Mouse (Mus musculus) ovary, adult 18-20 months (tissue): ENCODE measurements around the gene Best3.
"Not testable (repeated sequence)": the region's sequence is repeated elsewhere in the genome, so short reads cannot be mapped to it uniquely, and the experiment has no call there.

Experiments
- DNase-seq: peaks from one replicate; pipeline ENCODE4 v3.0.0; 2022; ENCODE audit warnings: low spot score, mixed read lengths

Gene Best3

DNA sequence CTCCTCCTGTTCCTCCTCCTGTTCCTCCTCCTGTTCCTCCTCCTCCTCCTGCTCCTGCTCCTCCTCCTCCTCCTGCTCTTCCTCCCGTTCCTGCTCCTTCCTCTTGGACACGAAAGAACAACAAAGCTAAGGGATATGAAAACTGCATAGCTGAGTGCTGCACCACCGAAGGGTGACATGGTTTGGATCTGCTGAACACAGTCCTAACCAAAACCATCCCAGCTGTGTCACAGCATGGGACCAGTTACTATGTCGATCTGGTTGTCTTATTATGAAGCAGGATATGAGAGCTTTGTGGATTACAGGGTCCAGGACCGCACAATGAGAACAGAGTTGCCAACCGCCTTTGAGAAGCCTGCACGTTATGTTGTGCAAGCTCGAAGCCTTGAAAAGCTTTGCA lies 40.1 kb downstream of the Best3 start:
- DNase-seq: no peak

DNA sequence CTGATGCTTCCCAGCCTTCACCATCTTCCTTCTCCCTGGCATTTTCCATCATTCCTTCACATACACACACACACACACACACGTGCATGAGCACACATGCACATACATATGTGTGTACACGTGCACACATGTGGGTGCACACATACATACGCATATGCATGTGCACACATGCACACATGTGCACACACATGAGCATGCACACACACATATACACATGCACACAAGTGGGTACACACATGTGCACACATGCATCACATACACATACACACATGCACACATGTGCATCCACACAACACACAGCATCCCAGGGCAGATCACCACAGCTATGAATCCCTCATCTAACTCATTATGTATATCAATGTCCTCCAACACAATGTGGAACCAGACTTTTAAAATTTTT lies 45.0 kb downstream of the Best3 start:
- no peak for DNase-seq

DNA sequence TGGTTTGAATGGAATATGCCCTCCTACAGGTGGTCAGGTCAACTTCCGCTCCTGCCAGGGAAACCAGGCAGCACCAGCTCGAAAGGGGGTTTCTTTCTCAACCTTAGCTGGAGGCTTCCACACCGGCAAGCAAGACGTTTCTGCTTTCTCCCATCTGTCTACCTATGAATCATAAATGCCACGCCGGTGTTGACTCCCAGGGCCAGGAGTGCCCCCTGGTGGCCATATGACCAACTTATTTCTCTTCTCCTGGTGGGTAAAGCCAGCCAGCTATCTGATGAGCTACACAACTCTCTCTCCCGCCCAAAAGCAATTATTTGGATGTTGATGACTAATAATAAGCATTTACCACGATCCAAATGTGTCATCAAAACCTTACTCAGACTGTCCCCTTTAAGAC lies 47.7 kb downstream of the Best3 start:
- peak; percentile 25 for DNase-seq

DNA sequence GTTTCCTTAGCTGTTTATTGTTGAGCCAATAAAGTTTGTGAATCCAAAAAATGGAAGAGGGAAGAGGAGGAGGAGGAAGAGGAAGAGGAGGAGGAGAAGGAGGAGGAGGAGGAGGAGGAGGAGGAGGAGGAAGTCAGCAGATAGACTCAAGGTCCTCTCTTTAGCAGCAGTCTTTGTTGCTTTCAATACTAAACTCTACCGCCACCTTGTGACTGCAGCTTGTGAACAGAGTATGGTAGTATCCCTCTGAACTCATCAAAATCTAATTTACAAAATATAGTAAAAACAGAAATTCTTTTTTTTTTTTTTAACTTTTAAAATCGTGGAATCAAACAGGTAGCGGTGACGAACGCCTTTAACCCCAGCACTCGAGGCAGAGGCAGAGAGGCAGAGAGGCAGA lies 54.2 kb downstream of the Best3 start:
- no peak for DNase-seq

DNA sequence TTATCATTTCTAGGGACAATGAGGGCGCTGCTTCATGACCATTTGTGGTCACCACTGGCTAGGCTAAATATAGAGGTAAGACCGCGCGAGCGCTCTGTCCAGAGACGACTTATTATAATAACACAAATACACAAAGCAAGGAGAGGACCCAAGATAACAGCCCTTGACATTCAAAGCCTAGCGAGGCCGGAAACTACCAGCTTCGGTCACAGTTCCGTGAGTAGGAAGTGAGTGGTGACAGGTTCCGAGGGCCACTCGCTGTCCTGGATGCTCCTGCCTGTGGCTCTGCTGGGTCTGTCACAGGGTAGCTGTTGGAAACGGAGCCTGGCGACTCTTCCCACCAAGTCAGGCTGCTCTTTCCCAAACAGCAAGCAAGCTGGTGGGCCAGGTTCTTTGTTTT lies 56.2 kb downstream of the Best3 start:
- DNase-seq: no peak

DNA sequence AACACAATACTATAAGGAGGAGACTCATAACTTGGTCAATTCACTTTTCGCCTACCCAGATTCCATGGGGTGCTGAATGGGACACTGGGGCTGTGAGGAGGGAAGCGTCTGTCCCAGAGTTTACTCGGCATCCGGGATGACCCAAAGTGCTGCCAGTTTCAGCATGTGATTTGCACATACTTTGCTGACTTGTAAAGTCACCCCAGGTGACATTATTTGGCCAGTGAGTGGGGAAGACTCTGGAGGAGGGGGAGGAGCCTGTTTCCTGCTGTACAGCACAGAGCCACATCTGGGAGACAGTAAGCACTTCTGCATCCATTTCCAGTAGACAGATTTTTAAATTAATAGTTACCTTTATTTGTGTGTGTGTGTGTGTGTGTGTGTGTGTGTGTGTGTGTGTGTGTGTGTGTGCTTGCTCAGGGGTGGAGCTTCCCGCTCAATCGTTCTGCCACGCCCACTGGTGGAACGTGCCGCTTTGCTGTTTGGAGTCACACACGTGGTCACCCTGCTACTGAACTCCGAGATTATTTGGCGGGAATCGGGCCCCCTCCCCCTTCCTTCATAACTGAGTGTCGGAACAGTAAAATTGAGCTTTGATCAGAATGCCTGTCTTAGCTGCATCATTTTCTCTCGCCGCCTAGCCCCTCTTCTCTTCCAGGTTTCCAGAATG lies 57.5 kb downstream of the Best3 start:
- DNase-seq: not testable (repeated sequence)

DNA sequence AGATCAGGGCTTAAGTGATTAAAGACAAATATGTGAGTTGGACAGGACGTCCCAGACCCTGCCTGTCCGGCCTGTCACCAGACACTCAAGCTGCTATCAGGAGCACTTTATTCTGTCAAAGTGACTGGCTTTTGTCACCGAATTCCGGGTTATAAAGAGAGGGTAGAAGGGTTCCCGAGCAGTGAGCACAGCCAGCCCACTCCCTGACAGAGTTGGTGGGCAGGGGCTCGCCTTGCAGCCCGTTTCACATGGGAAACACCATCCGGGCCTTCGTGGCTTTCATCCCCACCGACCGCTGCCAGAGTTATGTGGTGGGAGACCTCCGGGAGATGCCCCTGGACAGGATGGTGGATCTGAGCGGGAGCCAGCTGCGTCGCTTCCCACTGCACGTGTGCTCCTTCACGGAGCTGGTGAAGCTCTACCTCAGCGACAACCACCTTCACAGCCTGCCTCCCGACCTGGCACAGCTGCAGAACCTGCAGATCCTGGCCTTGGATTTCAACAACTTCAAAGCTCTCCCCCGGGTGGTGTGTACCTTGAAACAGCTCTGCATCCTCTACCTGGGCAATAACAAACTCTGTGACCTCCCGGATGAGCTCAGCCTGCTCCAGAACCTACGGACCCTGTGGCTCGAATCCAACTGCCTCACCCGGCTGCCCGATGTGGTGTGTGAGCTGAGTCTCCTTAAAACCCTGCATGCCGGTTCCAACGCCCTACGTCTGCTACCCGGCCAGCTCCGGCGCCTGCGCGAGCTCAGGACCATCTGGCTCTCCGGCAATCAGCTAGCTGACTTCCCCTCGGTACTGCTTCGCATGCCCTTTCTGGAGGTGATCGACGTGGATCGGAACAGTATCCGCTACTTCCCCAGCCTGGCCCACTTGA lies 59.3 kb downstream of the Best3 start, which contains the start of gene Lrrc10:
Gene Lrrc10, plus strand, starts transcription at position 167 of the 882 bp plus-strand sequence.
- no peak for DNase-seq

DNA sequence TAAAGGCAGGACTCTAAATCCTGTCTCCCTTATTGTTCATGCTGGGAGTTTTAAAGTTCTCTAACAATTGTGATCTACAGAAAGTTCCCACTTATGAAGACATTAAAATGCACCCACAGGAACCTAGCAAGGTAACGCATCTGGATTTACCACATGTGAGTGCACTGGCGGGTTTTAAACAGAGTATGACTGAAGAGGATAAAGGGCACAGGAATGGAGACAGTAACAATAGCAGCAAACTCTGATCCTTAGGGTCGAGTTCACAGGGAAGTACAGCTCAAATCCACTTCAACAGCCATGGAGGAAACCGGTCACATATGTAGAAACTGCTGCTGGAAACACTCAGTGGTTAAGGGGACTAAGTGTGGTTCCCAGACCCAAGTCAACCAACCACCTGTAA lies 63.1 kb downstream of the Best3 start:
- no peak for DNase-seq

DNA sequence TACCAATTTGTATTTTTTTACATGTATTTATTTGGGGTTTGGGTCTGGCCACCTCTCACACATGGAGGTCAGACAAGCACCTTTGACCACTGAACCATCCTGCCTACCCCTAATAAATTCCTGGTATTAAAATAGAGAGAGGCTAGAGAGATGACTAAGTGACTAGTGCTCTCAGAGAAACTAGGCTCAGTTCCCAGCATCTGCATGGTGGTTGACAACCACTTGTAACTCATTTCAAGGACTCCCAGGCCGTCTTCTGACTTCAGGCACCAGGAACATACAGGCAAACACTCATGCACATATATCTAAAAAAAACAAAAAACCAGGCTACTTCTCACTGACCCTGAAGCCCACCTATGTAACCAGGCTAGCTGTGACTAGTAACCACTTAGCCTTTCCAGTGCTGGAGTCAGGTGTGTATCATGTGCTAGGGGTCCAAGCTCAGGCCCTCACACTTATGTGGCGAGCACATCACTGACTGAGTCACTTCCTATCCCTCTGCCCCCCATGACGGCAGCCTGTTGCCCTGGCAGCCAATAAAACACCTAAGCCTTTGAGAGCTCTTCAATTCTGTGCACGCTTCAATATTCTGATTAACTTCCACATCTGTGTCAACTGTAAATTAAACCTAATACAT lies 64.0 kb downstream of the Best3 start:
- DNase-seq: no peak

DNA sequence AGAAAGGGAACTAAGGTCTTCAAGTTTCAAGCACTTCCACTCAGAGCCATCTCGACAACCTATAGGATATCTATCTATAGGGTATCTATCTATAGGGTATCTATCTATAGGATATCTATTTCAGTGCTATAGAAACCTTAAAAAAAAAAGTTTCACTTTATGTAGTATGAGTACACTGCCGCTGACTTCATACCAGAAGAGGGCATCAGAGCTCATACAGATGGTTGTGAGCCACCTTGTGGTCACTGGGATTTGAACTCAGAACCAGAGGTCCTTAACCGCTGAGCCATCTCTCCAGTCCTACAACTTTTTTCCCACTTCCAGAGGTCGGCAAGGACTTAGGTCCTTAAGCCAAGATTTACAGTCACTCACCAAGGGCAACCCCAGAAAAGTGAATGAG lies 69.6 kb downstream of the Best3 start:
- DNase-seq: no peak

DNA sequence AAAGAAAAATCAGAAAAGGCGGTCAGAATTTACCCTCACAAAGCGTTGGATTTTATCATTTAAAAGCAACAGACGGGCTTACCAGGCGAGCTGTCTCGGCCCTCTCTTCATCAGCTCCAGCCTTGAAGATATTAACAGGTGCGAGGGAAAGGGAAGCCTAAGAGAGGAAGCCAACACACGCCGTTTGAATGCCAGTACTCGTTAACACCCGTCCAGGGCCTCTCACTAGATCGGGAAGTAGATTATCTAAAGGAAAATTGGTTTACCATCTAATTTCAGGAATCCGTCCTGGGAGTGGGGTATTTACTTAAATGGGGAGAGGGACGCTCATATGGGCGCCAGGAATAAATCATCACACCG lies 76.8 kb downstream of the Best3 start:
- DNase-seq: no peak

DNA sequence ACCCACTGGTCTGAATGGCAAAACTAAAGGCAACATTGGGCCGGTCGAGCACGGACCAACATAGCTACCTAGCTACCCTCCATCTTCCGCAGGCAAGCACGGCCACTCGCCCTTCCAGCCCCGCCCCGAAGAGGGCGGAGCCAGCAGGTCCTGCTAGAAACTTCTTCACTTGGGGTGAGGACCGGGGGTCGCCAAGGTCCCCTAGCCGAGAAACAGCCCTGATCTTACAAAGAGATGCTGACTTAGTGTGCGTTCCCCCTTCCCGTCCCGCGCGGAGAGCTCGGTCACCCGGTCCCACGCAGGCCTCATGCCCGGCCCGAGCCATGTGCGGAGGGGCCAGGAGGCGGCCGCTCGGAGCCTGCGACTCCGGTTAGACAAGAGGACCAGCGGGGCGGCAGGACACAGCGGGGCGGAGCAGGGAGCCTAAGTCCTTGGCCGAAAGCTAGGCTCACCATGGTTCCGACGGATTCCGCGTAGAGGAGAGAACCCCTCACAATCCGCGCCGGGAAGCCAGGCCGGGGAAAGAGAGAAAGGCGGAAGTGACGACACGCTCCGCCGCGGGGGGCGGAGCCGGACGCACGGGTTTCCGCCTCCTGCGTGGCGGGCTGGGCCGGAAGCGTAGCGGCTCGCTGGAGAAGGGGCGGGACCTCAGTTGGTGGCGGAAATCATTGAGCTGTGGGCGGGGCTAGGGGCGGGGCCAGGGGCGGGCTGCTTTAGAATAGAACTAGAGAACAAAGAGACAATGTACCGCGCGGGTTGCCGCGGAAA lies 77.3 kb downstream of the Best3 start, which contains the start of gene Cct2:
Gene Cct2, minus strand, starts transcription at position 561 of the 768 bp plus-strand sequence.
- peak; percentile 88 for DNase-seq

DNA sequence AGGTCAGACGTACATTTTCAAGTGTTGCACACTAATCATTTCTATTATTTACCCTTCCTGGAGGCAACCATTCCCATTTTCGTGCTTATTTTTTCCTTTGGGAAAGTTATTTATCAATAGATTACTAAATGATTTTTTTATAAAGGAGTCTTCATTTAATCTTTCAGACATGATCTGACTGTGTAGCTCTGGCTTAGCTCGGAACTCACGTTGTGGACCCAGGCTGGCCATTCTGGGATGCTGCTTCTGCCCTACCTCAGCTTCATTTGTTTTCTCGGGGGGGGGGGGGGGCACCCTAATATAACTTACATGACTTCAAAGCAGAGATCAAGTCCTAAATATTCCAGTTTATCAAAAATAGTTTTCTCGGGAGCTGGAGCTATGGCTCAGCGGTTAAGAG lies 78.0 kb downstream of the Best3 start:
- DNase-seq: no peak

DNA sequence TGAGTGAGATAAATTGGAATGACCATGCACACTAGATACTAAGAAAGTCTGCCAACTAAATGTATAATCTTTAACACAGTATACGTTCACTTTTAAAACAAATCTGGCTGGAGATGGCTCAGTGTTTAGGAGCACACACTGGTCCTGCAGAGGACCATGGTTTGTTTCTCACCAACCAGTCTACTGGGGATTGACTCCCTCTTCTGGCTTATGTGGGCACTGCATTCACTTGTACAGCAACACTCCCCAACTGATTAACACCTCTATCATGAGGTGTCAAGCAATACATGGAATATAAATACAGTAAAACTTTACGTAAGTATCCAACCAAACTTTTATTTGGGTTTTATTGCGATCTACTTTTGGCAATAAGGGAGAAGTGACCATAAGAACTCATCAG lies 83.0 kb downstream of the Best3 start:
- DNase-seq: no peak

DNA sequence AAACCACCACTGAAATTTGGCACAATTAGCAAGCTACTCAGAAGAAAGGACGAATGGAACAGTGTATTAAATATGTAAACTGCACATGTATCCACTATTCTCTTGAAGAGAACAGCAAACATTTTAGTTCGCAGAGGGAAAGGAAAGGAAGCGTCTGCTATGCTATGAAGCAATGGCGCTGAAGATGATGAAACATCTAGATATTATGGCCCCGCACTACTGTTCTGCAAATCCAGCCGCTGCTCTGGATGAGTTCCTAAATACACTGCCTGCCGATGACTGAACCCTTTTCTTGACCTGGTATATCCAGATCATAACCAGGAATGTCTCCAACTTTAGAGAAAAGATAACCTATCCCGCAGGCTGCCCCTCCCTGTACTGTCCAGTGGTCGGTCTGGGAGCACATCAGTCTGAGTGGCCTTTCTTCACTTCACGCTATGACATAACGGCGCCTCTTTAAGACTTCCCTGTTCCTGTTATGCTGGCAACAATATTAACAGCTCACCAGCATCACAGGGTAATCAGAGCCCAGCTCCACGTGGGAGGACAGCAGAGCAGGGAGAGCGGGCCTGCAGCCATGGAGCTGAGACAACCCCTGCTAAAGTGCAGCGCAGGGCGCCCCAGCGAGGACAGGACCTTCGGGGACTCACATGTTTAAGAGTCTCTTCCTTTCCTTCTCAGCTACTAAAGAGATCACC lies 86.2 kb downstream of the Best3 start:
- DNase-seq: no peak

DNA sequence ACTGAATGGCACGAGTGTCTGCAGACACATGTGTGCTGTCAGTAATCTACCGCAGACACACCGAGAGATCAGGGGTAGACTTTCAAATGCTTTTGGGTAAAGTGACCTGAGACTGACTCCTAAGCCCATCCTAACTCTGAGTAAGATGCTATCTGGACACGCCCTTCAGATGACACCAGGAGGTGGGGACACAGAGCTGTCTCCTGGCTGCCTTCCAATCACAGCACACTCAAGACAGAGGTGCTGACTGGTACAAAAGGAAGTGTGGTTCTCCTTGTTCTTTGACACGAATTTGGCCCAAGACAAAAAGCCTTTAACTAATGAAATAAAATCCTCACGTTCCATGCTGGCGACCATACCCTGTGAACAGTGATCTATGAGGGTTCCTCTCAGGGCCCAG lies 87.1 kb downstream of the Best3 start:
- DNase-seq: no peak
